Mouse (Mus musculus) kidney, adult 2 months (tissue): ENCODE results near the gene Bcar3.

Experiments
- CTCF ChIP-seq: fragments of 200-500 bp; conservative IDR thresholded peaks from 2 replicates; pipeline ENCODE4 v1.5.1; 2011; ENCODE audit warnings: low read depth, mild to moderate bottlenecking, control low read depth, low read length, moderate library complexity, mixed read lengths; ENCODE audit not compliant: insufficient read depth, insufficient read length
- POLR2A ChIP-seq: fragments of 200-500 bp; IDR thresholded peaks from one replicate; pipeline ENCODE4 v1.6.1; 2011; ENCODE audit warnings: low read depth, low read length, control low read depth

GRCm38 (mm10) chr3:122466100-122466730, 172.3 kb downstream of the Bcar3 start:
- no peak for TF ChIP-seq POLR2A
- peak; percentile 32; the same call in 1 of the 2 replicates for TF ChIP-seq CTCF
